Mouse (Mus musculus) CH12.LX (cell line): ENCODE measurements at regions not wholly inside any gene's neighbourhood (a gene's known extent, or its start where the extent isn't known, plus 50 kb on each side); places are given as distances from the start of the nearest gene placed in this dataset.

Source experiments
- BHLHE40 ChIP-seq: IDR thresholded peaks from 2 replicates; pipeline ENCODE4 v1.6.1; 2011; ENCODE audit warnings: mild to moderate bottlenecking, low read depth, low read length, improper control_type of control experiment
- CTCF ChIP-seq, 2 experiments: IDR thresholded peaks in 1 of 2; conservative IDR thresholded peaks in 1 of 2; 2 replicates each; pipeline ENCODE4 v1.5.1; 2011 to 2012; ENCODE audit warnings: low read depth in 2 of 2, low read length in 2 of 2, improper control_type of control experiment in 1 of 2, inconsistent platforms in 1 of 2, mild to moderate bottlenecking in 1 of 2, moderate library complexity in 1 of 2
- GABPA ChIP-seq: IDR thresholded peaks from 2 replicates; pipeline ENCODE4 v1.6.1; 2012; ENCODE audit warnings: low read depth, low read length, improper control_type of control experiment, inconsistent platforms; ENCODE audit not compliant: insufficient replicate concordance
- HCFC1 ChIP-seq: IDR thresholded peaks from 2 replicates; pipeline ENCODE4 v1.6.1; 2012; ENCODE audit warnings: low read depth, mild to moderate bottlenecking, inconsistent platforms, low read length, improper control_type of control experiment
- IRF4 ChIP-seq: IDR thresholded peaks from 2 replicates; pipeline ENCODE4 v1.6.1; 2014; ENCODE audit warnings: low read depth, mild to moderate bottlenecking, inconsistent platforms, low read length, improper control_type of control experiment
- MYC ChIP-seq: IDR thresholded peaks from 2 replicates; pipeline ENCODE4 v1.6.1; 2011; ENCODE audit warnings: low read depth, mild to moderate bottlenecking, improper control_type of control experiment, low read length
- POLR2A ChIP-seq: IDR thresholded peaks from 2 replicates; pipeline ENCODE4 v1.6.1; 2011; ENCODE audit warnings: low read depth, mild to moderate bottlenecking, improper control_type of control experiment, low read length
- RCOR1 ChIP-seq: conservative IDR thresholded peaks from 2 replicates; pipeline ENCODE4 v1.6.1; 2012; ENCODE audit warnings: low read depth, mild to moderate bottlenecking, inconsistent platforms, low read length, improper control_type of control experiment
- SMC3 ChIP-seq: IDR thresholded peaks from 2 replicates; pipeline ENCODE4 v1.6.1; 2011; ENCODE audit warnings: low read depth, low read length, improper control_type of control experiment
- TCF12 ChIP-seq: IDR thresholded peaks from 2 replicates; pipeline ENCODE4 v1.6.1; 2014; ENCODE audit warnings: low read depth, mild to moderate bottlenecking, inconsistent platforms, low read length, improper control_type of control experiment
- ZC3H11A ChIP-seq: IDR thresholded peaks from 2 replicates; pipeline ENCODE4 v1.6.1; 2012; ENCODE audit warnings: low read depth, mild to moderate bottlenecking, inconsistent platforms, low read length, improper control_type of control experiment

DNA sequence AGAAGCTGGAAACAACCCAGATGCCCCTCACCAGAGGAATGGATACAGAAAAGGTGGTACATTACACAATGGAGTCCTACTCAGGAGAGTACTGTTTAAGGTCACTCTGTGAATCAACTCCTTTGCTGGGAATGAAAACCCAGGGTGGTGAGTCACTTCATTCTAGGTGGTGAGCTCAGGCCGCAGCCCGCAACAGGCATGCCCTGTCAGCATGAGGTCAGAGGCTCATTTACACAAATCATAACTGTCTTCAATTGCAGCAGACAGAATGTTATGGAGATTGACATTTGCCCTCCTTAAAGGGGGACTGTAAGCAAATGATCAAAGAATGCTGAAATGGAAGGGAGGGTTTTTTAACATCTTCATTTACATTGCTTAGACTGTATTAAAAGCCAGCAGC lies 405.1 kb downstream of the Gja1 start:
- TF ChIP-seq CTCF (conservative IDR thresholded peaks at IDR 0.05 in 1 of 2, IDR thresholded peaks at IDR 0.05 in 1 of 2; ENCODE audit: low read depth in 2 of 2, low read length in 2 of 2), result no peak
- no peak for TF ChIP-seq TCF12
- TF ChIP-seq IRF4, result no peak
- no peak for TF ChIP-seq POLR2A
- no peak for TF ChIP-seq BHLHE40
- TF ChIP-seq ZC3H11A, result no peak
- TF ChIP-seq GABPA, result no peak
- TF ChIP-seq RCOR1, result no peak
- TF ChIP-seq SMC3, result no peak
- TF ChIP-seq HCFC1, result no peak
- TF ChIP-seq MYC, result no peak
